Mouse (Mus musculus): Measurements from ENCODE around the gene Ntm. TPM values are rescaled to one million over a fixed set of nuclear protein-coding genes. Genes with fewer than 3 reads are reported as not detected.

Gene Ntm
- total RNA-seq, 2 experiments from 2014 or later = 278 to 286 TPM

DNA sequence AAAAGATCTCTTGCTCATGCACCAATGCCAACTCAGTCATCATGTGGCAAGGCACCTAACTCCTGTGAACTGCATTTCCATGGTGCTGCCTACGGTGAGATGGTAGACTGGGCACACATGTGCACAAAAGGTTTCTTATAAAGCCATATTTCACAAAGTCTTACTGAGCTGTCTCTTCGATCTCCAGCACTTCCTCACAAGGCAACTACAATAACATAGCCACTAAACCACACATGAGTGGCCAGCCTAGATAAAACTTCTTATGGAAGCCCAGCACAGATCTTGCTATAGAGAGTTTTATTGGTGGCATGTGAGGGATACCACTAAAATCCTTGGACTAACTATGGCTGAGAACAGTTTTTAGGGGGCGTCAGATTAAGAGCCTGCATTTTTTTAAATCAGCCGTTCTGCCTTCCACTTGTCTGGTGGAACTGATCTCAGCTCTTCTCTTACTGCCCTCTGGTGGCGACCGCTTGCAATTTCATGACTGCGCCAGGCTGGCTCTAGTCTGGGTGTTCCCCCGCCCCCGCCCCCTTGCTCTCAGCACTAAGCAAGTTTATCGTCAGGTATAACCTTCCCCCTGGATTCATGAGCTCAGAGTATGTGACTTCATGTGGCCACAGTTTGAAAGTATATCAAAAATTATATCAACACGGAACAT lies 319.8 kb downstream of the Ntm start:
- intact Hi-C loops (cut with DNase I) = loop anchor here (1.0 to 5.0 kb wide), 3 partner anchors 45 to 231 kb away; no protein-coding TSS in a partner anchor
- peak; percentile 80 to 82 for DNase-seq (ENCODE audit: low spot score in 2 of 2)

DNA sequence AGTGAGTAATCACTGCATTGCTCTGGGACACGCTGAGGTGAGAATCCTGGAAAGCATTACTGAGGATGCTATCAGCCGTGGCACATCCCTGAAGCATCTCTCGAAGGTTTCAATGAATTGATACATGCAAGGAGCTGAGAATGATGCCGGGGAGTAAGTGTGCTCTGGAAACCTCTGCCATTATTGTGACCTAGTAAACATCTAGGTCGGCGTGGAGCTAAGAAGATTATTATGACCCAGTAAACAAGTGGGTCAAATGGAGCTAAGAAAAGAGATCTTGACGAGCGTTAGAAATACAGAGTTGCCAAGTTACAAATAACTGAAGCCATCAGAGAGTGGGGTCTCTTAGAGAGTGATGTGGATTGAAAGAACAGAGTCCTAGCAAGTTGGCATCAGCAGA lies 325.6 kb downstream of the Ntm start:
- intact Hi-C loops (cut with DNase I) = no loop called here
- no peak for DNase-seq (ENCODE audit: low spot score in 2 of 2)

DNA sequence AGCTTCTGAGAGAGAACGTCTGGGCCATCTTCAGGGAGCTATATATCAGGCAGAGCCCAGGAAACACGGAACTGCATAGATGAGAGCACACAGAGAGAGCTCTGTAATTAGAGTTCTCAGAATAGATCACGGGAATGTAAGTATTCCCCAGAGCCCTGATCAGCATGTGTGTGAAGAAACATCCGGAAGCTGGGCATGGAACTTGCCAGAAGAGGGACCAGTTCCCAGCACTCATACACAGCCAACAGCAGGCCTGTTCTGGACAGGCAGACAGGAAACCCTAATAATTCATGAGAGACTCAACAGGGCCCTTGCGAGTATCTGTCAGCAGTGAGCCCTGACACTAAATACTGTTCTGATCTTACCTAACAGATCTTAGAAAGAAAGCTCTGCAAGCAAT lies 345.8 kb downstream of the Ntm start:
- intact Hi-C loops (cut with DNase I) = no loop called here

DNA sequence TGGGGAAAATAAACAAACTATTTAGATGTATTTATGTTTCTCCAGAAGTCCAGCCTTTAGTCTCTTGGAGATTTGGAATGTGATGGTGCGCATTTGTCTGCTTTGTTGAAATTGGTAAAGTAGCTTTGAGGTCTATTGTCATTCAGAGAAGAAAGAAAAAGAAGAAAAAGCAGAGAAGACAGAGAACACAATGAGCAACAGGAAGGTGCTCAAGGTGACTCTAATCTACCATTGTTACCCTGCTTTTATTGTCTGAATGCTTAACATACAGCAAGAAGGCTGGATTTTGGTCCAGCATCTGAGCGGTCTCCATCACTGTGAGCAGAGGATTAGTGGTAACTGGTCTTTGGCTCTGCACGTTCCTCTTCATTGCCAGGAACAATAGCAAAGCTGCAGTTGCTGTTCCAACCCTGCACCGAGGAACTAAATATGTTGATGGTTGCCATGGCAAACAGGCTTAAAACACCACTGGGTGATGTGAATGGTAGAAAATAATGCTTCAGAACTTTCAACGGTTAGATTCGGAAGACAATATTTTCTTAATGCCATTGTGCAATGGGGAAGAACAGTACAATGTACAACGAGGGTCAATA lies 350.8 kb downstream of the Ntm start:
- DNase-seq (ENCODE audit: low spot score in 2 of 2) = no peak
- intact Hi-C loops (cut with DNase I) = no loop called here

More for the DNA sequence above, 345.8 kb downstream of the Ntm start:
- DNase-seq (ENCODE audit: low spot score in 2 of 2) = no peak

DNA sequence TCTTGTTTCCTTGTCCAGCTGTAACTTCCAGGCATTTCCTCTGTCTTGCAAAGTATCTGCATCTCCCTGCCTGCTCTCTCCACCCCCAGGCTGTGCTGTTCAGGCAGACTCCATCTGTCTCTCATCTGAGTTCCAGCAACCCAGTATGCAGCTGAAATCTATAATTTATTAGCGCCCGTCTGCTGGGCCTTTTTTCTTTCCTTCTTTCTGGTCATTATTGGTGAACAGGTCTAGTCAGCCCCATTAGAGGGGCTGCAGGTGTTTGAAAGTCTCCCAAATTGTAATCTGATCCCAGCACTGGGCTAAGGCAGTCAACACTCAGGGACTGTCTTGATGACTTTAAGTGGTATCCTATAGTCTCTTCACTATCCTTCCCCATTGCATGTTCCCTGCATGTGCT lies 352.1 kb downstream of the Ntm start:
- DNase-seq (ENCODE audit: low spot score in 2 of 2) = no peak
- intact Hi-C loops (cut with DNase I) = no loop called here

DNA sequence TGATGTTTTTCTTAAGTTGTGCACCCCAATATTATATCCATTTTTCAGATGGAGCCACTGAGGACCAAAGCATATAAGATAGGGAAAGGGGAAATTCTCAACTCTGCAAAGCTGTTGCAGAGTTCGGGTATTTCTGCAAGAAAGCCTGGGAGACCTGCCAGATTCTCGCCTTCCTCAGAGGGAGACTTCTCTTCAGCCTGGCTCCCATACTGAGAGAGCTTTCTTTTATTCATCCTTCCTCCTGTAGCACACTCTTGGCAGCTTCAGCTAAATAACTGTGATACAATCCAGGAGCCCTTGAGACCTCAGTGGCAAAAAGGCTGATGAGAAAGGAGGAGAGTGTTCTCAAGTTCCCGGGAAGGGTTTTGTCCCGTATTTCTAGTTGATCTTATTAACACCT lies 365.3 kb downstream of the Ntm start:
- DNase-seq (ENCODE audit: low spot score in 2 of 2) = no peak
- intact Hi-C loops (cut with DNase I) = loop anchor here (1.0 kb wide), 1 partner anchor 46 kb away; no protein-coding TSS in a partner anchor

DNA sequence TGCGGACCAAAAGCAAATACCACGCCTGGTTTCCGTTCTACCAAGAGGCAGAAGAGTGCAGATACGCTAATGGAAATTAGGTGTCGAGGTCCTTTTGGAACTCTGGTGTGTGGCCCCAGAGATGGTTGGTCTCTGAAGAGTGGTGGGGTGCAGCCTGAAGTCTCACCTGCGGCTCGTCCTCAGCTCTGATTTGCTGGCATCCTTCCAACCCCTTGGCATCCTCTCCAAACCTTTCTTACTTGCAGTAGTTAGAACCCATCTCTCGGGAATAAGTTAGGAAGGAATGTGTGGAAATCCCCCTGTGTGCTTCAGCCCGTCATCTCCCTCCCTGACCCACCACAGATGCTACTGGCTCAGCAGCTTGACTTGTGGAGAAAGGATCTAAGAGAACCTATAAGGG lies 367.6 kb downstream of the Ntm start:
- intact Hi-C loops (cut with DNase I) = no loop called here
- no peak for DNase-seq (ENCODE audit: low spot score in 2 of 2)

DNA sequence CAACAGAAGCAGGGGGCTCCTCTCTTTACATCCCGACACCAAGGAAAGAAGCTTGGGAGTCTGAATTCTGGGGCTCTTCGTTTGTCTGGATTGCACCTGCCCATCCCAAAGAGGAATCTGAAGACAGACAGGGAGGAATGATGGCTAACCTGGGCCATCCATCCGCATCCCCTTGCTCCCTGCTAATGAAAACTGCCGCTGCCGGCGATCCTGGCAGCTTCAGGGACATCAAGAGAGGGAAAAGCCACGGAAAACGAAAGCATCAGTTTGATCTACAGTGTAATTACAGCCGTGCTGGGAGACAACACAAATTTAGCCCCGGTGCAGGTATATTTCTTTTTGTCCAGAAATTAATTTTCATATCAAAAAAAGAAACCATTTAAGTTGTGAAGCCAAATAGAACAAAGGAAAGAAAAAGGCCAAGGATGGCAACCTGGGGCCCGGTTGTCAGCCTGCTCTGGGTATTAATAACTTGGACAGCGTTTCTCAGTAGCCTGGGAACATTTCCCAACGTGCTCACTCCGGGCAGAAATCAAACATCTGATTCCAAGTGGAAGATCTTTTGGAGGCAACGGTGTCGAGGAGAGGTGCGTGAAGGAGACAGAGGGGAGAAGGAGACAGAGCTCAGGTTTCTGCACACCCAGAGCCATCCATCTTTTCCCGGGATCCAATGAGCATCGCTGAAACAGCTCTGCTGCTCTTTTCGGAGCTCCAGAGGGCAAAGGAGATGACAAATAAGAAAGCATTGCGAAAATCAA lies 368.2 kb downstream of the Ntm start:
- DNase-seq (ENCODE audit: low spot score in 2 of 2) = no peak
- intact Hi-C loops (cut with DNase I) = no loop called here

DNA sequence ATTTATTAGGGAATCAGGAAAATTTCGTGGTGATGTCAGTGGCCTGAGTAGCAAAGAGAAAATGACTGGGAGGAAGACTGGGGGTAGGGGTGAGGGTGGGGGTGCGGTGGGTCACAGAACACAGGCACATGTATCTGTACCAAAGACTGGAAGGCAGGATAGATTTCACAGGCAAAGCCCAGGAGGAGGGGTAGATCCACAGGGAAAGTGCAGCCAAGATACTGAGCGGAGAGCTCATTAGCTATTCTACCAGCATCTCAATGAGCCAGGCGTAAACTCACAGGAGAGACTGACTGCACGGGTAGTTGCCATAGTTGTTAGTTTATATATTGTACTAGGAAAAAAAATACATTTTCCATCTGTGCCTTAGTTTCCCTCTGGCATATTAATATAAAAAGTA lies 375.6 kb downstream of the Ntm start:
- intact Hi-C loops (cut with DNase I) = no loop called here
- DNase-seq (ENCODE audit: low spot score in 2 of 2) = no peak

DNA sequence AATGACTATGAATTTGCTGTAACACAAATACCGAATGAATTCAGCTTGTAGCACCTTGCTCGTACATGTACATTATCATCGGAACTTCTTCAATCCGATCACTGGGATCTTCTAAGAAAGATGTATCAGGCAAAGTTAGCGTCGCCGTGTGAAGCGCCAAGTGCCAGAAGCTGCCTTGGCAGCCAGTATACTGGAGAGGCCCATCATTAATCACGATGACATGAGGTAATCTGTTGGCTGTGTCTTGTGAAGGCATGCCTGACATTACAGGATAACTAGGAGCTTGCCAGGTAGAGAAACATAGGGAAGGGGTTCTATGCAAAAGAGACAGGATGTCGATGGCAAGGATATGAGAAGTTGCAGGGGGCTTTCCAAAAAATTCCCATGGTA lies 376.6 kb downstream of the Ntm start:
- intact Hi-C loops (cut with DNase I) = no loop called here
- no peak for DNase-seq (ENCODE audit: low spot score in 2 of 2)

DNA sequence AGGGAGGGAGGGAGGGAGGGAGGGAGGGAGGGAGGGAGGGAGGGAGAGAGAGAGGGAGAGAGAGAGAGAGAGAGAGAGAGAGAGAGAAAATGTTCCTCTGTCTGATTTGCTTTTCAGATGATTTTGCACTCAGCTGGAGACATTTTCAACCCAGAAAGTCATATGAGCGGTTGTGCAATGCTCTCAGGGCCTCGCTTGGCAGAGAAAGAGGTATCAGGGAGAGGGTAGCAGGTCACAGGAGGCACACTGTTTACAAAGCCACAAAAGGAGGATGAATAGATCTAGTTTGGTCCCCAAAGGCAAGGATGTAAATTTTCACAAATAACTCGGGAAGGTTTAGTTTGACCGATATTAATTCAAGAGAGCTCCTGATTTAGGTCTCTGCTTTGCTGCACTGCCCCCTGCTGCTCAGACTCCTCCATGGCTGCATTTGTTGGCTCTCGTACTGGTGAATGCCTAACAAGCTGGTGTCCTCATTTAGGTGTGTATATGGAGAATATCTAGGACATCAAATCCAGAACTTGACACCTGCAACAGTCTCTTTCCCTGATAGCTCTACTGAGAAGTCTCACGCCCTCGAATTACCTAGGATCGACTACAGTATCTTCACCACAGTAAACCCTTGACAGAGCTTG lies 377.1 kb downstream of the Ntm start:
- intact Hi-C loops (cut with DNase I) = no loop called here
- peak; percentile 62 to 72 for DNase-seq (ENCODE audit: low spot score in 2 of 2)

DNA sequence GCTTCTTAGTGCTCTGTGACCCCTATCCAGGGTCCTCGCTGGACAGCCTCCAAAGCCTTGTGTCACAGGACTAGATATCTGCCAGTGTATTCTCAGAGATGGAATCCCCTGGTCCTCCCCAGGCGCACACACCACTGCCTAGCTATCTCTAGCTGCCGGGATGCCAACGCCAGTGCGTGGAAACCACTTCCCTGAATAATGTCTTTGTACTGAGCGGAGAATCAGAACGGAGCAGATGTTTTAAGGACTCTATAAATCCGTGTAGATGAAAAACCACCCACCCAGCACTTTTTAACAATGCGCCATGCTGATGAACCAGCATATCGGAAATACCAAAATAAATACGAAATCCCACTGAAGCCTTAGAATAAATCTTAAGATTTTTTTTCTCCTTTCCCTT lies 384.7 kb downstream of the Ntm start:
- intact Hi-C loops (cut with DNase I) = no loop called here
- no peak for DNase-seq (ENCODE audit: low spot score in 2 of 2)

DNA sequence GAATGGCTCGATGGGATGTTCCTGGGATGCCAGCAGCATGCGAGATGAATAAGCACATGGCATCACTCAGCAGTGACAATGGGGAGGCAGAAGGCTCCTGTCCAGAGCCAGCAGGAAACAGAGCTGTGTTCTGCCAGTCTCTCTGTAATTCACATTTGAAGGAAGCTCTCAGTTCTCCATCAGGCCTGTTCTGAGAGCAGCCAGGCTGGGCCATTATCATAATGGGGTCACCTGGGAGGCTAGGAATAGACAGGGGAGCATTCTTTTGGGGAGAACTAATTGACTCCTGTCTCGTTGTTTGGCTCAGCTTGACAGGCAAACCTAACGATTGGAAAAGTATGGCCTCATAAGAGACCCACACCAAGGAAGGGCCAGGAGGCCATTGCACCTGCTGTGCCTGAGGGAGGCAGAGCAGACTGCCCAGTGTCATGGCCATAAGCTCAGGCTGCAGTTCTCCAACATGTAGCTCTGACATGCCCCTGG lies 386.8 kb downstream of the Ntm start:
- DNase-seq (ENCODE audit: low spot score in 2 of 2) = no peak
- intact Hi-C loops (cut with DNase I) = no loop called here

DNA sequence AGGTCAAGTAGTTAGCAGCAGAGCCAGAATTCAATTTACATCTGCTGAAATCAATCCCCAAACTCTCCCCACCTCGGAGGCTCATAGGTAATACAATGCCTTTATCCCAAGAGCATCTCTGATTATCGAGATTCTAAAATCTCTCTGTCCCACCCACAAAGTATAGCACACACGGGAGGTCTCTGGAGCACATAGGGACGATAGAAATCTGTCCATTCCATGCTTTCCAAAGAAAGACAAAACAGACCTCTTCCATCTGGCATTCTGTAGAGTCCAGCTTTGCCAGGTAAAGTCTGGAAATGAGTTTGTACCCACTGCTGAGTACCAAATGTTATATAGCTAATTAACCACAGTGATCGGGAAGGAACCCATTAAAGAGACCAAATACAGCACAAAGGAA lies 388.4 kb downstream of the Ntm start:
- intact Hi-C loops (cut with DNase I) = no loop called here
- no peak for DNase-seq (ENCODE audit: low spot score in 2 of 2)

DNA sequence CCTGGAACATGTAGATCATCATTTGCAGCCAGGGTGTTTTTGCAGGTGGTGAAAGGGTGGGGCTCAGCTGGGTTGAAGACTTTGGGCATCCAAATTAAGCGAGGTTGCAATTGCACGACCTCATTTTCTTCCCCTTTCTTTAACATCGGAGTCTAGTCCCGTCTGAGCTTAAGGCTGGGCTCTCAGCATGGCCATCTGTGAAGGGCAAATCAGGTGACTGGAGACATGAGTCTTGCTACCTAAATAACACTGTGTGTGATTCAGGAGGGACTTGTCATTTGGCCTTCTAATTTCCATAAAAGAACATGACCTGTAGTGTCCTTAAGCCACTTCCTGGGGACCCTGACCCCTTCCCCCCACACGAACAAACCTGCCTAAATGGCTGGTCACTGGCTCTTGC lies 394.4 kb downstream of the Ntm start:
- intact Hi-C loops (cut with DNase I) = no loop called here
- DNase-seq (ENCODE audit: low spot score in 2 of 2) = no peak

DNA sequence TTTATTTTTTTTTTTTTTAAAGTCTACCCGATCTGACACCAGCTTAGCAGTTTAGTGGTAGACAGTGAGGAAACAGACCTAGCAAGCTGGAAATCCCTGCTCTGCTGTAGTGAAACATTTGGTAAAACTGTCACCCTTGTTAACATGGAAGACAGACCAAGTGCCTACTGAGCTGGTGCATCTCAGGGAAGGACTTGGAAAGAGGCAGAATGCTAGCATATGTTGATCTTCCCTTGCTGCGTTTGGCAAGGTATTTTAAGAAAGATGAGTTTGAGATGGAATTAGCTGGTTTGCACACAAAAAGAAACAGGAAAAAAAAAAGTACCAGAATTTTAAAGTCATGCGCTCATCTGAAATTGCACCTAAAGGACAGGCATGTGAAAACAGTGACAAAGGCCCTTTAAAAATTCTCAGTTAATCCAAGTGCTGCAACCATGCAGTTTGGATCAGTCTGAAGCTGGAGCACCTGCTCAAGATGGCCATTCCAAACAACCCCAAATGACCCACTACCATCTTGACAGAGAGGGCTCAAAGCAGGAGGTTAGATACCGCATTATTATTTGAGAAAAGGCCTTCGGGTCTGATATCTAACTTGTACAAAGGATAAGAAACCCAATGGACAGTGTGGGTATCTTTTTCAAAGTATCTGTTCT lies 400.4 kb downstream of the Ntm start:
- no peak for DNase-seq (ENCODE audit: low spot score in 2 of 2)

DNA sequence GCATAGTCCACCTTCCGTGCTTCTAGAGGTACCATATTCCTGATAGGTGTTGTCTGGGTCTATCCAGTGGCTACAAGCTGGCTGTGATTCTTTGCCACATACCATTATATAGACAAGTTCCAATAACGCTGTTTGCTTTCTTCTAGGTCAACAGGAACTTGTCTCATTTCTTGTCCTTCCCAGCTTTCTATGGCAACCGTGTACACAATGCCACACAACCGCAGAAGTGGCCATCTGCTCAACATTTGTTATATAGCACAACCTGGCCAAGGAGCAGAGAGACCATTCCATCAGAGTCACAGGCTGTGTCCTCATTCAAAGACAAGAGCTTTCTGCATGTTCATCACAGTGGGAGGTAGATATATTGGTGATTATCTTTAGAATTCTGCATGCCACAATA lies 404.0 kb downstream of the Ntm start:
- intact Hi-C loops (cut with DNase I) = no loop called here
- no peak for DNase-seq (ENCODE audit: low spot score in 2 of 2)

More for the DNA sequence above, 400.4 kb downstream of the Ntm start:
- intact Hi-C loops (cut with DNase I) = no loop called here

DNA sequence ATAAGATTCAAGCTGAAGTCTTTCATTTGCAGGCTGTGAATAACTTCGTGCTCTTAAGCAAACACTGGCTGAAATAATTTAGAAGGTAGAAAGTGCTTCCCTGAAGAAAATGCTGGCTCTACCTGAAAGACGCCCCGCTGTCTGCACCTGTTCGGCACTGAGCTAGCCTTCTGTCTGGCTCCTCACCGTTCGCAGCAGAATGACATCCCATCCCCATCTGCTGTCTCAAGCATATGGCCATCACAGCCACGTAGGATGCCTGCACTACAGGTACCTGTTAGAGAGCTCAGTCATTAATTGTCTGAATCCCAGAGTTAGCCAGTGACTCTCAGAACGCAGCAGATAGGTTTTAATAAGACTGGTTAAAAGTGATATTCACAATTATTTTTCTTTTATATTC lies 412.4 kb downstream of the Ntm start:
- intact Hi-C loops (cut with DNase I) = no loop called here
- DNase-seq (ENCODE audit: low spot score in 2 of 2) = no peak

DNA sequence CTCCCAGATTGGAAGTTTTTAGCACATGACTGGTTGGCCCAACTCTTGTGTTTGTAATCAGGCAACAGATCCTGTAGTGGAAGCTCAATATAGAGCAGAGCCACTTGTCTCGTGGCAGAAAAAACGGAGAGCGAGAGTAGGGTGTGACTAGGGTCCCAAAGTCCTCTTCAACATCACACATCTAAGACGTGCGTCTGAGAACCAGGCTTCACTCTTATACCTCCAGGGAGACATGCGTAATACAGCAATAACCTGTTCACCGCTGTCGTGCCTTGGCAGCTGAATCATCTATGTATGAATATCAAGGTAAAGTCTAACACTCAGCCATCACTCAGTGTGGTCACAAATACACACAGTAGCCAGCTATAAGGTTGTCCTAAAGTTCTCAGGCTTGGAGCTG lies 412.8 kb downstream of the Ntm start:
- intact Hi-C loops (cut with DNase I) = no loop called here

DNA sequence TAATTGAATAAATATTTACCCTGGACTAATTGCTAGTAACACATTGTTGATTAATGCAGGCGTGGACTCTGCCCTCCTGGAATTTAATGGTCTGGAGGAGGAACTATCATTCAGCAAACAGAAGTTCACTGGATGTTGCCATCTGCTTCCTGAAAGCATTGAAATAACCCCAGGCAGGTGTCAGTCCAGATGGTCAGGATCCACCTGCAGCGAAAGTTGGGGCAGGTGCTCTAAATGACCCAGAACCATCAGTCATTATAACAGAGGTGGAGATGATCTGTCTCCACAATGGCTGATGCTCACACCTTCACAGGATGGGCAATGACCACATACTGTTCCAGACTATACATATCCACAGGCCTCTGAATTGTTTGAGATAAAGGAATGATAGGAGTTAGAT lies 426.5 kb downstream of the Ntm start:
- intact Hi-C loops (cut with DNase I) = no loop called here
- DNase-seq (ENCODE audit: low spot score in 2 of 2) = no peak

More for the DNA sequence above, 412.8 kb downstream of the Ntm start:
- no peak for DNase-seq (ENCODE audit: low spot score in 2 of 2)

Measured in left cerebral cortex, postnatal 36 days (tissue).